Mouse (Mus musculus): Measurements from ENCODE around the gene Psmb3.

The Psmb3 gene

DNA sequence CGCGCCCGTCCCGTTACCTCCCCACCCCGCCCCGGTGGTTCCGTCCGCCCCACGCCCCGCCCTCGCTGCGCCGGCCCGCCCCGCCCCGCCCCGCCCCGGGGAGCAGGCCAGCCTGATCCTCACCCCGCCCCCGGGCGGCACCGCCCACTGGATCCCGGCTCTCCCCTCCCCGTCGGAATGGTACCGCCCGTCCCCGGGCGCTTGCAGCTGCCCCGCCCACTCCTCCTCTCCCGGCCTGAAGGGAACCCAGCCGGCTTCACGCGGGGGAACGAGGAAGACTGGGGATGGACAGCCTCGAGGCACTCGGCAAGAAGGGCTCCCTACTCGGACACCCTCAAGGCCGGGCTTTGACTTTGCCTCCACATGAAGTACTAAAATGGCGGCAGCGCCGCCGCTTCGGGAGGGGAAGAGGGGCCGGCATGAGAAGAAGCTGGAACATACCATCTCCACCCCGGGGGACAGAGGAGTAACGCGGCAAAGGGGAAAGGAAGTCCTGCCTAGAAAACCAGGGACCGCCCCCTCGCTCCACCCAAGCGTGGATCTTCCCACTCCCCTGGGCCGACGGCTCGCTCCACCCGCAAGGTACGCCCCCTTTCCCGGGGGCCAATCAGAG, 41.6 kb downstream of the Psmb3 start:
- DNase-seq (ENCODE audit: extremely low read depth, insufficient read length, low spot score), result peak; percentile 98

DNA sequence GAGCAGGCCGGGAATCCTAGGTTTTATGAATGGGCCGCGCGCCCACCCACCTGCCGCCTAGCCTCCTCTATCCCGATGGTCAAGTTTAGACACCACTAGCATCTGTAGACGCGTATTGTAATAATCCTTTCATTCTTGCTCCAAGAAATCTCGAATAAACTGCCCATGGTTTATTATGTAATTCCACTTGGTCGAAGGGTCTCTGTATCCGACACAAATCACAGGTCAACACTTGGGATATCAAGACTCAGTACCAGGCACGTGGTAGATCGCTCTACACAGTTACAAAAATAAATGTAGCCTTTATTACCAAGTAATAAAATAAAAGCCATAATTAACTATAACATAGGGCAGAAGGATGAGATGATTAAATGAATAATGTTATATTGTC, 42.1 kb downstream of the Psmb3 start:
- no peak for DNase-seq (ENCODE audit: extremely low read depth, insufficient read length, low spot score)

DNA sequence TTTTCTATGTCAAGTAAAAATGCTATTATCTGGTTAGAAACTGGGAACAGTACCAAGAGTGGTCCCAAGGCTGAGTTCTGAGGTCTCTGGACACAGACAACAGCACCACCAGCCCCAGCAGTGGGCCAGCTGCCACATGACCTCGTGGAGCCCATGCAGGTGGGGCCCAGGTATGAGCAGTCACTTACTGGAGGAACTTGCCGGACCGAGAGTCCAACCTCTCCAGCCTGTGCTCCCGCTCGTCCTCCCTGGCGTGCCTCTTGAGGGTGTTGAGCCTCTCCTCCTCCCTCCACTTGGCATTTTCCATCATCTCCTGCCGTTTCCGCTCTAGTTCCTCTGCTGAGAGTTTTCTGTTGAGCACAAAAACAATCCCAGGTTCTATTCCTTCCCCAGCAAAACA, 44.6 kb downstream of the Psmb3 start:
- no peak for DNase-seq (ENCODE audit: extremely low read depth, insufficient read length, low spot score)

DNA sequence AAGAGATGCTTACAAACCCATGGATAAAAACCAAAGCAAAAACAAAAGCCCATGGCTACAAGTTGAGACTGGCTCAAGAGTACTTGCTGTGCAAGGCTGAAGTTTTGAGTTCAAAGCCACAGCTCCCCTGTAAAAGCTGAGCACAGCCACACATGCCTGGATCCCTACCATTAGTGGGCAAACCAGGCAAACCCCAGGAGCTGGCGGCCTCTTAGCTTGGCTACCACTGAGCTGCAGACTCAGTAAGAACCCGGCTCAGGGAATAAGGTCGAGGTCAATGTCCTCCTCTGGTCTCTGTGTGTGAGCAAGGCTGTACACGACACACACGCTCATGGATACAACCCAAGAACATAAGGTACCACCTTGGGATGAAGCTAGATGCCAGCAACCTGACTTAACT, 45.3 kb downstream of the Psmb3 start:
- DNase-seq (ENCODE audit: extremely low read depth, insufficient read length, low spot score), result no peak

DNA sequence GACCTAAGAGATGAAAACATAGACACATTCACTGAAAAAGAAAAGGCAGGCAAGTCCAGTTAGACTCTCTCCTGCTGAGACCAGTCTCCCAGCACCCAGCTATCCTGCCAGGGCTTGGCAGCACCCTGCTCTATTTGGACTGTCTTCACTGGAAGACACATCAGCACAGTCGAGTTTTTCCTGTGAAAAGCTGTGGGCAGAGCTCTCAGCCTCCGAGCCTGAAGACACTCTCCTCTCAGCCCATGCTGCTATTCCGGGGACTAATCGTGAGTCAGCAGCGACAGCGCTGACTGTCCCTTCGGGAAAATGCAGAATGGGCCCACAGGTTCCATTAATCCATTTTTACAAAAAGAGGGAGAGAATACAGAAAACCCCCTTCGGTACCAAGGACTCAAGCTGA, 50.1 kb downstream of the Psmb3 start:
- DNase-seq (ENCODE audit: extremely low read depth, insufficient read length, low spot score), result no peak

DNA sequence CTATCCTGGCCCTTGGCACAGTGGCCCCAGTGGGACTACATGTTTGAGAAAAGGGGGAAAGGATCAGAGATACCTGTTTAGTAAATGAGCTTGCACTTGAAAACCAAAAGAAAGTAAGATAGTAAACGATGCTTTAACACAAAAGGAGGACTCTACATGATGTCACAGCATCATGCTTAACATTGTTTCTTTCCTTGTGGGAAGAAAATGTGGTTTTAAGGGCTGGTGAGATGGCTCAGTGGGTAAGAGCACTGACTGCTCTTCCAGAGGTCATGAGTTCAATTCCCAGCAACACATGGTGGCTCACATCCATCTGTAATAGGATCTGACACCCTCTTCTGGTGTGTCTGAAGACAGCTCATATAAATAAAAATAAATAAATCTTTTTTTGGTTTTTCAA, 54.9 kb downstream of the Psmb3 start:
- DNase-seq (ENCODE audit: extremely low read depth, insufficient read length, low spot score), result no peak

DNA sequence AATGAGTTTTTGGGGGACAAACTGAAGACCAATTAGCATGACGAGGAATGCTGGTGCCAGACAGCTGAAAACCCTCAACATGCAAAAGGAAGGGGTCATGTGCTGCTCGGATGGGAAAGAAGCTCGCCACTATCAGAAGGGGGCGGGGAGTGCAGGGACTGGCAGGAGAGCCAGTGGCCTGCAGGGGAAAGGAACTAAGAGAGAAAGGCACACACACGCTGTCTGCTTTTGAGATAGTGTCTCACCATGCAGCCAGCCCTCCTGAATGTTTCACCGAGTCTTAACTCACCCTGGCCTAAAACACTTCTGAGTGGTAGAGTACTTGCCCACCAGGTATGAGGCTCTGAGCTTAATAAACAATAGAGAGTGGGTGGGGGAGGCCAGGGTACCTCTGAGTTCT, 55.7 kb downstream of the Psmb3 start:
- no peak for DNase-seq (ENCODE audit: extremely low read depth, insufficient read length, low spot score)

DNA sequence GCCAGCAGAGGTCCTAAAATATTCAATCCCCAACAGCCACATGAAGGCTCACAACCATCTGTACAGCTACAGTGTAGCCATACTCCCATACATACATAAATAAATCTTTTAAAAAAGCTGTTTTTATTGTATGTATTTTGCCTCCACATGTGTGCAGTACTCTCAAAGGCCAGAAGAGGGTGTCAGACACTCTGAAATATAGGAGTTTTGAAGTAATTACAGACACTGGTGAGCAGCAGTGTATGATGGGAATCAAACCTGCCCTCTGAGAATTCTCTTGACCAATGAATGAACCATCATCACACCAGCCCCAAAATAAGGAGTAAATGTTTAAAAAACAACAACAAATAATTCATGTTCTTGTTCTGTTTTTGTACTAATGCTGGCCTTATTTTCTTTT, 58.4 kb downstream of the Psmb3 start:
- DNase-seq (ENCODE audit: extremely low read depth, insufficient read length, low spot score), result no peak

Data from 3134 (cell line).